Mouse (Mus musculus) cortical plate, adult 2 months (tissue): ENCODE measurements at regions not wholly inside any gene's neighbourhood (a gene's known extent, or its start where the extent isn't known, plus 50 kb on each side); places are given as distances from the start of the nearest gene placed in this dataset.

Experiments
- CTCF ChIP-seq: fragments of 200-500 bp; IDR thresholded peaks from 2 replicates; pipeline ENCODE4 v1.5.1; 2011; ENCODE audit warnings: mild to moderate bottlenecking, control low read depth, low read length; ENCODE audit not compliant: insufficient read depth; ENCODE audit errors: extremely low read depth
- POLR2A ChIP-seq: fragments of 200-500 bp; IDR thresholded peaks from 2 replicates; pipeline ENCODE4 v1.6.1; 2011; ENCODE audit warnings: mild to moderate bottlenecking, low read length, control low read depth; ENCODE audit not compliant: insufficient read depth; ENCODE audit errors: extremely low read depth

DNA sequence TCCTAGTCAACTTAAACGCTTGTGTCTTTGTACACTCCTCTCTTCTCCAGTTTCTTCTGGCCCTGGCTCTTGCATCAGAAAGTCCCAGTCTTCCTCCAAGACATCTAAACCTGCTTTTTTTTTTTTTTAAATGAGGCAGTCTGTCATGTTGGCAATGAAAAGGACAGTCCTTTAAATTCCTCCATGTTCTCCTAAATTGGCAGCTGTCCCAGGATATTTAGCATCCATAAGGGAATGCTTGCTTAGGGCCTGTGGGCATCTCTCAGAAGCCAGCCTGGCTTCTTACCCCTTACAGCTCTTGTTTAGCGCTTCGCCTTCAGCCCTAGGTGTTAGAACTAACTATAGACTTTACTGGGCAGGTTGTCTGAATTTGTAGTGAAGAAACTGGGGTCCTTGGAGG lies 311.2 kb downstream of the Eipr1 start:
- TF ChIP-seq POLR2A = no peak
- no peak for TF ChIP-seq CTCF
